ENCODE assay signal across 14 mouse cellular contexts in the genomic region with DNA sequence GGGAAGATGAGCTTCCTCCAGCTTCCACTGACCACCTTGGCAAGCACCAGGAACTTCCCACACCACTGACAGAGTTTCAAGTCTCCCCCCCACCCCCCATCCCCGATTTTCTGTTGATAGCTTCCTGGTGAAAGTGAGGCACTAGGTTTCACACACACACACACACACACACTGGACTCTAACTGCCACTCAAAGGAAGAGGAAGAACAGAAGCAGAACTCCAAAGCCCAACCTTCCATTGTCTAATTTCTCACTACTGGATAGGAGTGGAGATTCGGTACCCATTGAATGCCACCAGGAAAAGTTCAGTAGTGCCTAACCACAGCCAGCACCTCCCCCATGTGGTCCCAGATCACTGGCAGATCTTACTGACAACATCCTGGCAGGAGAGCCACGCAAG.
"Had no signal": no experiment of that assay in that cellular context is flagged by ENCODE, and none has a peak within 500 bp of the region (broad histone marks: within the 10 kb centered on the region; RNA-seq: fewer than 3 reads in every experiment).

No protein-coding gene starts in this region.

- ATAC-seq: intestine, postnatal 0 days; midbrain, embryonic 13.5 days; midbrain, embryonic 16.5 days had no signal

- DNase-seq: kidney, adult 8-10 months; kidney, postnatal 10 days; kidney, postnatal 36 days; layer of hippocampus, postnatal 36 days; liver, embryonic 13.5 days; lung, adult 2 months; lung, postnatal 14 days; right cerebral cortex, adult 18-20 months; right cerebral cortex, postnatal 14 days; right cerebral cortex, postnatal 4 days; thymus, postnatal 25 days had no signal
